Mouse (Mus musculus): Measurements from ENCODE around the gene Galnt7.
"Not testable (repeated sequence)": the region's sequence is repeated elsewhere in the genome, so short reads cannot be mapped to it uniquely, and the experiment has no call there.

Galnt7 gene

DNA sequence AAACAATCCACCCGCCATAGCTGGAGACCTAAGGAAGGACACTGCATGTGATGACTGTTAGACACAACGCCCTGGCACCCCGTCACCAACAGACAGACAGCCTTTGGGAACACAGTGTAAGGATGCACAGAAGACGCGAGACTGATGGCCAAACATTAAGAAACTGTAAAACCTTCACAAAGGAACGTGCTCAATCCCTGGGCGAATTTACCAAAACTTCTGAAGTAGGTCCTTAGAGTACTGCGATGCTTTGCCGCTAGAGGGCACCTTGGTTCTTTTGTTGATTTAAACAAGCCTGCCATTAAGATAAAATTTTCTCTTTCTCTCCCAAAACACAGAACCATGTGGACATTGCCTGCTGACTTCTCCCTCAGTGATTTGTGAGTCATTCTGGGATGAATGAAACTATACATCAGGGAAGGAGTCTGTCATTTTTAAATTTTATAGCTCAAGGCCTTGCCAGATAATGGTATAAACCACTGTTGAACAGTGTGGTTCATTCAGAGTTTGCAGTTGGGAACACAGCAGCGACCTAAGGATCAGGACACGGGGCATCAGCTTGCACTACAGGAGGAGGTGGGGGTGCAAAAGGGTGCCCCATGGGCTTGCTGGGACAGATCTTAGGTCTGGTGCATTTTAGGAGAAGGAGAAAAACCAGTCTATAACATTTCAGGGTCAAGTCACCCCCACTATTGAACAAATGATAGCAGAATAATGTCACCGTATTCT lies 112.6 kb downstream of the Galnt7 start:
- no peak for DNase-seq (ENCODE audit: low spot score)

DNA sequence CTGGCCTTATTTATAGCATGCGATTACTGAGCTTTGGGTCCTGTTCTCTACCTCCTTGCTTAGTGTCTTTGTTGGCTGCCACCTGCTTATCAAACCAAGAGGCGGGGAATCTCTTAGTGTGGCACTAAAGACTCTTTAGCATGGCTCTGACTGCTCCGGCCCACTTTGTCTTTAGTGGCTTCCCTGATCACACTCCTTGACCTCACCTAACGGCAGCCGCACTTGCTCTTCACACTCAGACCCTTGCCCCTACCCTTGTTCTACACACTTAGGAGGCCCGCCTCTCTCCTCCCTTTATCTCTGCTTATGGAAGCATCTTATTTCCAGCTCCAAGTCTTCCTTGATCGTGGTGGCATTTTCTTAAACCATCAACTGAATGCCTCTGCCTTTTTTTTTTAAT lies 114.2 kb downstream of the Galnt7 start:
- no peak for DNase-seq (ENCODE audit: low spot score)

DNA sequence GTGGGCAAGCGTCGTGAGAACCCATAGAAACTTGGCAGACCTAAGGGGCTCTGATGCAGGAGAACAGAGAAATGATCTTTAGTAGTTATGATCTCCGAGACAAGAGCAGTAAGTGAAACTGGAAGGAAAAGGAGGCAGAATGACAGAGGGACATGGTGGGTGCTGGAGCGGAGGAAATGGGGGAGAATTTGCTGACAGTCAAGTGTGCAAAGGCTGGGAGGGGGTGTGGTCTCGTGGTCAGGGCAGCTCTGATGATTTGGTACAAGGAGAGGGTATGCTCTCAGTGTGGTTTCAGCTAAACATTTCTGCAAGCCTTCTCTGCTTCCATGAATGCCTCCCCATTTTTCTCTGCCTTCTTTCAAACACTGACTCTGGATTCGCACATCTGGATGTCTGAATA lies 116.7 kb downstream of the Galnt7 start:
- no peak for DNase-seq (ENCODE audit: low spot score)

DNA sequence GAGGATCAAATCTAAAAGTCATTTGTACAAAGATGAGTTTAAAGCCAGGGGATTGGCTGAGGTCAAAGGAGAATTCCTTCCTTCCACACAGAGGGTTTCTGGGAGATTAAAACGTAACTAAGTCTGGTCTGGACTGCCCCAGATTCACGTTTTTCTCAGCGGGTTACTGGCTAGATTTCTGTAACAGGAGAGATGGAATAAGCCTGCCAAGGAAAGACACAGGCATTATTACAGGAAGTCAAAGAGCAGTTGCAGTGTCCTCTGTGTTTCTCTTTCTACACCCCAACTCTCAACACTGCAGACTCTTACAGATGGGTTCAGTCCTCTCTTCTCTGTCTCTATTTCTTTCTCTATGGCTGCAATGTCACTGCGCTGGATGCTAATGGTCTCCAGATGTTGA lies 118.3 kb downstream of the Galnt7 start:
- no peak for DNase-seq (ENCODE audit: low spot score)

DNA sequence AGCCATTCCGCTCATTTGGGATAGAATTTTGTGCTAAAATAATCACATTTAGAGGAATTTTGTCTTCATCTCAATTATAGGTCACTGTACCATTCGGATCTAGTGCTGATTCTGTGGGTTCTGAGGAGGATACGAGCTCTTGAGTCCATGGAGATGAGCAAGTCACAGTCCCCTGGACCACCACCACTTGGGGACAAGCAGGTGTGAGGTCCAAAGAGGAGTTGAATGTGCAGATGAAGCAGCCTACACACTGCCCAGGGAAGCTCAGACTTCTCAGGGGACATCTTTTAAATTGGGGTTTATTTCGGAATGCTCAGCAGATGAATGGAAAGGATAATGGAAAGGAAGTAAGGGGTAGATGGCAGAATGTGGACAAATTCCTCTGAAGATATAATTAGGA lies 119.7 kb downstream of the Galnt7 start:
- no peak for DNase-seq (ENCODE audit: low spot score)

DNA sequence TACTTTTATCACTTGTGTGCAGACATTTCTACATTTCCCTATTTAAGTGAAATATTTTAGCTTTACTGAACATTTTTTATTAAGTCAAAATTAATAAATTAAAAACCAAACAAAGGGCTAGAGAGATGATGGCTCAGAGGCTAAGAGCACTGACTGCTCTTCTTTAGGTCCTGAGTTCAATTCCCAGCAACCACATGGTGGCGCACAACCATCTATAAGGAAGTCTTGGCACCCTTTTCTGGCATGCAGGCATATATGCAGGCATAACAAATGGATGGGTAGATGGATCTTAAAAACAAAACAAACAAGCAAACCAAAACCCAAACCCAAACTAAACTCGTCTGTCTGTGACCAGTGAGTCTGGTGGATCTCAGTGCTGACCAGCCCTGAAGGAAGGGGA lies 120.6 kb downstream of the Galnt7 start:
- no peak for DNase-seq (ENCODE audit: low spot score)

DNA sequence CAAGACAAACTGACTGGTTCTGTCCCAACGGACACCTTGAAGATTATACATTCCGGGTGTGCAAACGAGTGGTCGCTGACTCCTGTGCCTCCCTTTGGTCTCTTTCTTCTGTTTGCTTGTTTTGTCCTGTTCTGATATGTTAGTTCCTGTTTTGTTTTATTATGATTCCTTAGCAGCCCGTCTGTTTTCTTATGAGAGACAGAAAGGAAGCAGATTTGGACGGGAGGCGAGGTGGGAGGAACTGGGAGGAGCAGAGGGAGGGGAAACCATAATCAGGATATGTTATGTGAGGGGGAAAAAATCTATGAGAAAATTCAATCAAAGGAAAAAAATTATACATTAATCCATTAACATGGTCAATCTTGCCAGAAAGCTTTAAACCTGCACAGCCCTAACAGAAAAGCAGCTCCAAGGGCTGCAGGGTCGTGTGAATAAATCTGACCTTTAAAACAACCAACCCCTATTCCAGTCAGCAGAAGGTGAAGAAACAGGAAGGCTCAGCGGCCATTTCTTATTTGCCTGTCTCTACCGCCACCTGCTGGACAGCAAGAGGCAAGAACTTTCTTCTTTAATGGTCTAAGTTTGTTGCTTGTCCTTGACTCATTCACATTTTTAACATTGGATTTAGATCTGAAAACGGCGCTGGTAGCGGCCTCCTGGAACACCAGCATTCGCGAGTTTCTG lies 122.0 kb downstream of the Galnt7 start:
- DNase-seq (ENCODE audit: low spot score), result no peak

DNA sequence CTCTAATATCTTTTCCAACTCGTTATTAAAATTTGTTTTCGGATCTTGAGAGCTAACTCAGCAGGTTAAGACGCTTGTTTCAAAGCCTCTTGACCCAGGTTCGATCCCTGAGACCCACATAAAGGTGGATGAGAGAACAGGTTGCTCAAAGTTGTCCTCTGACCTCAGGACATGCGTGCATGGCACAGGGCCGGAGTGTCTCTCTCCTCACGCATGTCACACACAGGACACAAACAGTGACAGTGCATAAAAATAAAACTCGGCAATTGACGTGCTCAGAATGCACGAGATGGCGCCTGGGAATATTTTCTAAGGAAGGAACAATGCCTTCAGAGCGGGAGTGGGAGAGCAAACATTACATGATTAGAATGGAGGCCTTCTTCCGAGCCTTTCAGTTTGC lies 122.6 kb downstream of the Galnt7 start:
- no peak for DNase-seq (ENCODE audit: low spot score)

DNA sequence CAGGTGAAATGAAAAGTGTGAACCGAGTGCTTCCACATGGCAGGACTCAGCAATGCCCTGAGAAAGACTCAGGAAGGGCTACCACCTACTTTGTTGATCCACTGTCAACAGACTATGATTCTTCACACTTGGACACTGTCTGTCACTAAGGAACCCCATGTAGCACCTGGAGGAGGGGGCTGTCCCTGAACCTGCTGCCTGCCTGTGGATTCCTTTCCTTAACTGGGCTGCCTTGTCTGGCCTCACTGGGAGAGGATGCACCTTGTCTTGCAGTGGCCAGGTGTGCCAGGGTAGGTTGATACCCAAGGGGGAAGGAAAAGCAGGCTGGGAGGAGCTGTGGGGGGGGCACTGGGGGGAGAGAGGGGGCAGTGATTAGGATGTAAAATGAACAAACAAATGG lies 124.8 kb downstream of the Galnt7 start:
- no peak for DNase-seq (ENCODE audit: low spot score)

DNA sequence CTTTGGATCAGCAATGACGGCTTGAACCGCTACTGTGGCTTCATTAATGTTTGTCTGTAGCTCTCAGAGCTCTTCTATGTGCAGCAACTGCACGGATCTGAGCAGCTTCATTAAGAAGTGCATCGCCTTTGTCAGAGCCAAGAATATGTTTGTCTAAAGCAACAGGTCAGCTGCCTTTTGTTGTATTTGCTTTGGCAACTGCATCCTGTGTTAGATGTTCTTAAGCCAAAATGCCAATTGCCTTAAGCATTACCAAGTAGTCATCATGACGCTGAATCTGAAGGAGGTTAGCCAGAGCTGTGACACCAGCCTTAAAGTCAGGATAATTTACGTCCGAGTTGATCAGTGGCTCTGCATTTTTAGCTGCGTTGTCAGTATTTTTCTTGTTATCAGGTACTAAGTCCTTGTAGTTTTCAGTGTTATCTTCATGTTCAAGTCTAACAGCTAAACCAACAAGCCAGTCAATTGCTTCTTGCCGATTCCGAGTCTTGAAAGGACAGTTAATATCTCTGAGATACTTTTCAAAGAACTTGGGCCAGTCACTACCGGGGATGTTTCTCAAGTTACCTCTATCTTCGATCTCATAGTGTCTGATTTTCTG lies 132.5 kb downstream of the Galnt7 start:
- DNase-seq (ENCODE audit: low spot score), result no peak

DNA sequence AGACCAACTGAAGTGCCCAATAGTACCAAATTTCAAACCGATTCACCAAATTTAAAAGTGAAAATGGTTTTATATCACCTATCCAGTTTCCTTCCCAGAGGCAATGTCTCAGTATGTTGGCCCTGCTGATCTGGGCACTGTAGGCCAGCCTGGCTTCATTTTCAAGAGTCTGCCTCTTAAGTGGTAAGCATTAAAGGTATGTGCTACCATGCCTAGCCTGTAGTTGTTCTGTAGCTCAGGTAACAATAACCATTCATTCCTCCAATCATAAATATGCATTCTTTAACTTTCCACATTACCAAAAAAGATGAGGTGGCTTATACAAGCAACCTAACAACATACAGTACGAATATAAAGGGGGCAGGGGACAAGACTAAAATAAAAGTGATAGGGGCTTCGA lies 135.1 kb downstream of the Galnt7 start:
- no peak for DNase-seq (ENCODE audit: low spot score)

DNA sequence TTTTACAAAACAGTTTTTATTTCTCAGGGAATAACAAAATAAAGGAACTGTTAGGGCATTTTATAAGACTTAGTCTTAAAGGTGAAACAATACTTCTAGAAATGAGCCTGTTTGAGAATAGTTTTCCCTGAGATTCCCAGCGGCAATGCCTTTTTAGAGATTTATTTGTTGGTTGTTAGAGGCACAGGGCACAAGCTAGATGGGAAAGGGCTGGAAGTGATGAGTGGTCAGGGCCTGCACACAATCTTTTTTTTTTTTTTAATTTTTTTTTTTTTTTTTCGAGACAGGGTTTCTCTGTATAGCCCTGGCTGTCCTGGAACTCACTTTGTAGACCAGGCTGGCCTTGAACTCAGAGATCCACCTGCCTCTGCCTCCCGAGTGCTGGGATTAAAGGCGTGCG lies 136.1 kb downstream of the Galnt7 start:
- DNase-seq (ENCODE audit: low spot score), result not testable (repeated sequence)

DNA sequence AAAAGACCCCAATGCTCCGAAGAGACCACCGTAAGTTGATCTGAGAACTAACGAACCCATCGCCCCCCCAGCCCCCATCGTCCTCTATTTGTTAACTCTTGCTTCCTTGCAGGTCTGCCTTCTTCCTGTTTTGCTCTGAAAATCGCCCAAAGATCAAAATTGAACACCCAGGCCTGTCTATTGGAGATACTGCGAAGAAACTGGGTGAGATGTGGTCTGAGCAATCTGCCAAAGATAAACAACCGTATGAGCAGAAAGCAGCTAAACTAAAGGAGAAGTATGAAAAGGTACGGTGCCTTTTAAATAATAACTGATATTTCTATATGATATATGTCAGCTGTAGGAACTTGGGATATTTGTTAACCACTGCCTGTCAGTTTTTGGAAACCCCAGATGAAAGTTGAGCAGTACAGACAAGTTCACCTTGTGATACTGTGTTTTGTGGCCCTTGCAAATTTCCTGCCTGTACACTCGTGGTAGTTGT lies 139.6 kb downstream of the Galnt7 start:
- not testable (repeated sequence) for DNase-seq (ENCODE audit: low spot score)

DNA sequence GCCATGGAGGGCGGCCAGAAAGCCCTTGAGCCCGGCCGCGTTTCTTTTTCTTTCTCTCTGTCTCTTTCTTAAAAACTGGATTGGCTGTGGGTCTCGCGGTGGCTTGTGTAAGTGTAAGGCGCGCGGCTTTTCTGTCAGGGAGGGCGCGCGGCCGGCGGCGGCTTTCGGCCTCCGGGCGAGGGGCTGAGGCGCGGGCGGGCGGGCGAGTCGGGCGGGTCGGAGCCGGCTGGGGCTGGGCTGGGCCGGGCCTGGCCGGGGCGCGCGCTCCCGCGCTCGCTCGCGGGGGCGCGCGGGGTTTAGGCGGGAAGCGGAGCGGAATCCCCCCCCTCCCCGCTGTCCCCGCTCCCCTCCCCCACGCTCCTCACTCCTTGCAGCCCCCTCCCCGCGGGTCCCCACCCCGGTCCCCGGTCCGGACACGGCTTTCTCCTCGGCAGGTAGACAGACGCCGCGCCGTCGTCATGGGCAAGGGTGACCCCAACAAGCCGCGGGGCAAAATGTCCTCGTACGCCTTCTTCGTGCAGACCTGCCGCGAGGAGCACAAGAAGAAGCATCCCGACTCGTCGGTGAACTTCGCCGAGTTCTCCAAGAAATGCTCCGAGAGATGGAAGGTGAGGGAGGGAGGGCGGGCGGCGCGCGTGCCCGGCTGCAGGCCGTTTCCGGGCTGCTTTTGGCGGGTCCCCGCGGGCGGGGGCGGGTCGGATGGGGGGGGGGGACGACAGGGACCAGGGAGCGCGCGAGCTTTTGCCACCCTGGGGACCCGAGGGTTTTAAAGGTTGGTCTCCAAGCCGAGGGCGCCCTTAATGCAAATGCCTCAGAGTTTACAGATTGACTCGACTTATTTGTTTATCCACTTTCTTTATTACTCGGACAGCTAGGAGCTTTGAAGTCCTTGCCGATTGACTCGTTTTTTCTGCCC lies 140.4 kb downstream of the Galnt7 start:
- DNase-seq (ENCODE audit: low spot score), result no peak

DNA sequence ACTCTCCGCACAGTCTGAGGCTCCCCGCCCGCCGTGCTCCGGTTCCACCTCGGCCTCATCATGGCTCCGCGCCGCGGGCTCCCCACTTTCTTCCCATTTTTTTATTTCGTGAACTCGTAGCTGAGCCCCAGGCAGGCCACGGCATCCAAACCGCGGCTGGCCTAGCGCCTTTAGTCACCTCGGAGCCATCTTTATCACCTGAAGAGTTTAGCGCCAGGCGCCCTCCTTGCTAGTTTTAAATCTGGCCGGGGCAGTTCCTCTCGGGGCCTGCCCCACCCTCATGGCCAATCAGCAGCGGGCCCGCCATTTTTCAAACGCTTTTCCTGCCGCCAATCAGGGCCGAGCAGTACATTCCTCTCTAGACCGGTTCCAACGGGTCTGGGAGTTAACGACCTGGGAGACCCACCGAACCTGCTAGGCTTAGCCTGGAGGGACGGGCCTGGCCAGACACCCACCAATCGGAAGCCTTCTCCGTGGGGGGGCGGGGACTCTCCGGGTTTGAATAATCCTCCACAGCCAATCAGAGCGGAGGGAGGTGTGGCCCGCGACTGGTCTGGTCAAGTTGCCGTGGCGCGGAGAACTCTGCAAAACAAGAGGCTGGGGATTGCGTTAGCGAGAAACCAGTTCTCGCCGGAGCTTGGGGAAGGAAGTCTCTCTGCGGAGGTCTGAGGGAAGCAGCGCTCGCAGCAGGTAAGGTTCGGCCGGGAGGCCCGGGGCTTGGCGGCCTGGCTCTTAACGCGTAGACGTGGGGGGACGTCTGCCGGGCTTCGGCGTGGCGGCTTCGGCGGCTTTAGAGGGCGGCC lies 141.3 kb downstream of the Galnt7 start, which contains the start of gene Hmgb2:
TSS of gene Hmgb2 (plus strand) at position 592 of the 803 bp plus-strand sequence.
- peak; percentile 99 for DNase-seq (ENCODE audit: low spot score)

DNA sequence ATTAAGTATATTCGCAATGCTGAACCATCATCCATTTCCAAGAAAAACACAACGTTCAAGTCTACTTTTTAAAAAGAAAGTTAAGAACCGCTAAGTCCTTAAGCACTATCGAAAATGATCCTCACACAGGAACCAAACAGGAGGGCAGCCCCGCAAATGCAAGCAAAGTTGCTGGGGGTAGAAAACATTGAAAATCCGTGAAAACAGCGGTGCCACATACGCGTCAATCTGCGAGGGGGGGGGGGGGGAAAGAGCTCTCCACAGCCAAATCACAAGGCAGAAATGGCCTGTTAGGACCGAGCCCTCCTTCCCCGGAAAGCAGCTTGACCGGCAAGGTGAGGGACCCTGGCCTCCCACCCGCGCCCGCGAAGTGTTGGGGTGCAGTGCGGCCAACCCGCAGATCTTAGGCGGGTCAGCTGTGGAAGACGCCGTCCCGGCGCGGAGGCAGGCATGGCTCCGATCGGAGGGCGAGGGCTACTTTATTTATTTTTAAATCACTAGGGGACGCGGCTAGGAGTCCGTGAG lies 142.0 kb downstream of the Galnt7 start:
- DNase-seq (ENCODE audit: low spot score), result no peak

DNA sequence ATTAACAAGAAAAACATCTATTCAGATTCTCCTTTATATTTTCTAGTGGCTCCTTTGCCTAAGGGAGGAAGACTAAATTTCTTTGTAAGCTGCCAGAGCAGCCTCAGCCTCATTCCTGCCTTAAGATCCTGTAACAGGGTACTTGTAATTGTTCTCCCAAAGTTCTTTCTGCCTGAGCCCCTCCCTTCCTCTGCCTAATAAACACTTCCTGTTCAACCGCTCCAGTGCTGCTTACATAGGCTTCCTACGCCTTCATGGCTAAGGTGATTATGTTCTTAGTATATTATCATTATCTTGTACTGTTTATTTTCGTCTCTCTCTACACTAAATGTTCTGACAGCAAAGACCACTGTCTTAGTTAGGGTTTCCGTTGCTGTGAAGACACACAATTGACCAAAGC lies 144.2 kb downstream of the Galnt7 start:
- no peak for DNase-seq (ENCODE audit: low spot score)

DNA sequence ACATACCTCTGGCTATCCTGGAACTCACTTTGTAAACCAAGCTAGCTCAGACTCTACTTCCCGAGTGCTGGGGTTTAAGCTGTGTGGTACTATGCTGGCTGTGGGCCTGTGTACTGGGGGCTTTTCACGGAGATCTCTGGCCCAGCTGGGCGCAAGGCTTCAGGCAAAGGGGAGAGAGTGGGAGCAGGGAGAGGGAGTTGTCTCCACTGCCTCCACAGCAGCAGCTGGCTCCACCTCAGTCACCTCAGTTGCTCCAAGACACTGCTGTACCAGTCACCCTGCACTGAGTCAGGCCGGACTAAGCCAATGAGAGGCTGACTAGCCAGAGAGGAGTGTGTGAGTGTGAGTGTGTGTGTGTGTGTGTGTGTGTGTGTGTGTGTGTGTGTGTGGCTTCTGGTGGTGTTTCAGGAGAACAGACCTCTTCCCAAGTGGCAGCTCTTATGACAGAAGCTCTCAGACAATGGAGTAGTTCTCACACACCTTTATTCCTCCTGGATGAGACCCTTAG lies 145.2 kb downstream of the Galnt7 start:
- DNase-seq (ENCODE audit: low spot score), result no peak

DNA sequence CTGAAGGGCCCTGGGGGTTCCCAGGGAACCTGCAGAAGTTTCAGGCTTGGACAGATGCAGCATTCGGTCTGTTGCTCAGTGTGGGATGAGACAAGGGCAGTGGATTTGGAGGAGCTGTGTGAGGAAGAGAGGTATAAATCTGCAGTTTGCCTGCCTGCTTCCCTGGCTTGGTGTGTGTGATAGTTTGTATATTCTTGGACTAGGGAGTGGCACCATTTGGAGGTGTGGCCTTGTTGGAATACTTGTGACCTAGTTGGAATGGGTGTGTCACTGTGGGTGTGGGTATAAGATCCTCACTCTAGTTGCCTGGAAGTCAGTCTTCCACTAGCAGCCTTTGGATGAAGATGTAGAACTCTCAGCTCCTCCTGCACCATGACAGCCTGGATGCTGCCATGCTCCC lies 147.3 kb downstream of the Galnt7 start:
- DNase-seq (ENCODE audit: low spot score), result not testable (repeated sequence)

DNA sequence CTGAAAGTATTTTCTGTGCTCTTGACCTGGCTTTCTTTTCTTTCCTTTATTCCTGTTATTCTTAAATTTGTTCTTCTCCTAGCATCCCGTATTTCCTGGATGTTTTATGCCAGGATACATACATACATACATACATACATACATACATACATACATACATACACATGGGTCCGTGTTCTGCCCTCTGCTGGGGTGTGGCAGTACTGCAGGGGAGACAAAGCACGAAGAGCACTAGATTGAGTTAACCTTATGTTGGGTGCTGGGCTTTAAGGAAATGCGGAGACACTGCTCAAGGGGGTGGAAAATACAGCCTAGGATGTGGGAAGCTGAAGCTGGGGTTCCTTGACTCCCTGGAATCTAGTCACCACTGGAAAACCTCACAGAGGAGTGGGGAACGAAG lies 149.2 kb downstream of the Galnt7 start:
- DNase-seq (ENCODE audit: low spot score), result peak; percentile 38

All from urinary bladder, postnatal 10 days (tissue).